Mouse (Mus musculus) midbrain, embryonic 16.5 days (tissue): ENCODE data around the gene Erbb3. TPM values are rescaled to one million over a fixed set of nuclear protein-coding genes. Genes with fewer than 3 reads are reported as not detected.
A peak's percentile ranks its signal among the peaks of the same experiment; 100 is the strongest.

Experiments used
- ATAC-seq: fragments of 200-750 bp; cut with Nextera tagmentation; 2 replicates; pipeline ENCODE4 v1.8.0; 2017; ENCODE audit warnings: moderate TSS enrichment
- H3K27ac ChIP-seq: fragments of 300-500 bp; sonication (generic); 2 replicates; pipeline ENCODE4 v1.5.1; 2014; ENCODE audit warnings: mild to moderate bottlenecking, low read length, mixed read lengths
- H3K27me3 ChIP-seq: fragments of 300-500 bp; sonication (generic); 2 replicates; pipeline ENCODE4 v1.6.1; 2014; ENCODE audit warnings: low read depth, low read length, mixed read lengths; ENCODE audit not compliant: control insufficient read depth, insufficient read depth
- H3K36me3 ChIP-seq: fragments of 300-500 bp; sonication (generic); 2 replicates; pipeline ENCODE4 v1.6.1; 2014; ENCODE audit warnings: mild to moderate bottlenecking, low read length, moderate library complexity, mixed read lengths; ENCODE audit not compliant: control insufficient read depth, insufficient read depth
- H3K4me1 ChIP-seq: fragments of 300-500 bp; sonication (generic); 2 replicates; pipeline ENCODE4 v1.6.1; 2014; ENCODE audit warnings: mild to moderate bottlenecking, low read length, mixed read lengths; ENCODE audit not compliant: control insufficient read depth, insufficient read depth
- H3K4me2 ChIP-seq: fragments of 300-500 bp; sonication (generic); 2 replicates; pipeline ENCODE4 v1.6.1; 2014; ENCODE audit warnings: mild to moderate bottlenecking, low read length, mixed read lengths
- H3K4me3 ChIP-seq: fragments of 300-500 bp; sonication (generic); 2 replicates; pipeline ENCODE4 v1.5.1; 2014; ENCODE audit warnings: low read depth, mild to moderate bottlenecking, low read length, moderate library complexity, mixed read lengths
- H3K9ac ChIP-seq: fragments of 300-500 bp; sonication (generic); 2 replicates; pipeline ENCODE4 v1.6.1; 2014; ENCODE audit warnings: low read depth, low read length, mixed read lengths
- H3K9me3 ChIP-seq: fragments of 300-500 bp; sonication (generic); replicated peaks from 2 replicates; pipeline ENCODE4 v1.6.1; 2014; ENCODE audit warnings: mild to moderate bottlenecking, low read length, mixed read lengths; ENCODE audit not compliant: control insufficient read depth, poor library complexity, severe bottlenecking
- WGBS: fragments of 180-500 bp; shearing (Covaris S2); extraction: QIAGEN DNeasy Blood & Tissue Kit; methylation state at CpG from one replicate; pipeline ENCODE4 v1.1.7; 2014; 5-methylcytosine and 5-hydroxymethylcytosine counted together
- polyA plus RNA-seq: library from polyadenylated mRNA; unstranded; fragments of >200 nt; fragmentation: Nextera tagmentation; extraction: Ambion mirVana; gene quantifications from 2 replicates; pipeline ENCODE4 v1.2.1, GENCODE M21; 2015

Gene Erbb3
- polyA plus RNA-seq, 1 experiment from 2014 or later, result 0.41 TPM

- peak overlapping the region; percentile 60 for H3K4me3 ChIP-seq
- peak overlapping the region; percentile 83 for H3K9ac ChIP-seq
- no peaks in the 10 kb centered on the region for H3K9me3 ChIP-seq
- 15% methylated on average over 4 of the region's 4 CpGs for whole genome bisulfite sequencing
- H3K36me3 ChIP-seq, result peaks cover 18% of the 10 kb centered on the region
- ATAC-seq, result no peak
- peak overlapping the region; percentile 96 for H3K27ac ChIP-seq
- H3K4me2 ChIP-seq, result peak overlapping the region; percentile 84
- no peaks in the 10 kb centered on the region for H3K27me3 ChIP-seq
- peaks cover 13% of the 10 kb centered on the region for H3K4me1 ChIP-seq
These were observed 43.1 kb downstream of the Erbb3 start for GRCm38 (mm10) chr10:128546361-128546760.

DNA sequence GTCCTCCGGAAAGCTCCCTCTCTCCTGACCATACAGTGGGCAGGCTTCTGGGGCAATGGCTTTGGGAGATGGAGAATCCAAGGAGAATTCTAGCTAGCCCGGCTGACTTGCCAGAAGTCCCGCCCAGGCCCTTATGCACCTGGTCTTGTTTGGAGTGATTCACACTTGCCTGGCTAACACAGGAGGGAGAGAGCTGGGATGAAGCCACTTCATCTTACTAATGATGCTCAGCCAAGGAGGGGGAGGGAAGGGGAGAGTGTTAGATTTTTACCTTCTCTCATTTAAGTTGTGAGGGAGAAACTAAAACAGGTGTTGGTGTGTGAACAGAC, 43.9 kb downstream of the Erbb3 start:
- no peak for ATAC-seq
- H3K36me3 ChIP-seq, result peaks cover 18% of the 10 kb centered on the region
- H3K9me3 ChIP-seq, result no peaks in the 10 kb centered on the region
- H3K4me3 ChIP-seq, result no peak overlapping the region
- no peaks in the 10 kb centered on the region for H3K27me3 ChIP-seq
- H3K4me2 ChIP-seq, result no peak overlapping the region
- H3K9ac ChIP-seq, result no peak overlapping the region
- no peak overlapping the region for H3K27ac ChIP-seq
- 92% methylated on average over 3 of the region's 3 CpGs for WGBS
- peaks cover 13% of the 10 kb centered on the region for H3K4me1 ChIP-seq

- Histone ChIP-seq H3K4me2 (no peak overlapping the region), H3K36me3 (peaks cover 18% of the 10 kb centered on the region), H3K4me1 (peaks cover 13% of the 10 kb centered on the region), H3K9me3 (no peaks in the 10 kb centered on the region), H3K4me3 (no peak overlapping the region), H3K27ac (no peak overlapping the region), H3K9ac (no peak overlapping the region), H3K27me3 (no peaks in the 10 kb centered on the region)
- 96% methylated on average over 37 of the region's 37 CpGs for WGBS
- ATAC-seq, result no peak
These were observed 44.5 kb downstream of the Erbb3 start for GRCm38 (mm10) chr10:128544674-128545569.

GRCm38 (mm10) chr10:128544151-128544657, 45.2 kb downstream of the Erbb3 start:
- no peaks in the 10 kb centered on the region for H3K27me3 ChIP-seq
- no peak for ATAC-seq
- no peak overlapping the region for H3K9ac ChIP-seq
- no peak overlapping the region for H3K4me3 ChIP-seq
- no peak overlapping the region for H3K4me2 ChIP-seq
- 95% methylated on average over 15 of the region's 15 CpGs for WGBS
- H3K27ac ChIP-seq, result no peak overlapping the region
- peaks cover 13% of the 10 kb centered on the region for H3K4me1 ChIP-seq
- H3K36me3 ChIP-seq, result peaks cover 18% of the 10 kb centered on the region
- H3K9me3 ChIP-seq, result no peaks in the 10 kb centered on the region

DNA sequence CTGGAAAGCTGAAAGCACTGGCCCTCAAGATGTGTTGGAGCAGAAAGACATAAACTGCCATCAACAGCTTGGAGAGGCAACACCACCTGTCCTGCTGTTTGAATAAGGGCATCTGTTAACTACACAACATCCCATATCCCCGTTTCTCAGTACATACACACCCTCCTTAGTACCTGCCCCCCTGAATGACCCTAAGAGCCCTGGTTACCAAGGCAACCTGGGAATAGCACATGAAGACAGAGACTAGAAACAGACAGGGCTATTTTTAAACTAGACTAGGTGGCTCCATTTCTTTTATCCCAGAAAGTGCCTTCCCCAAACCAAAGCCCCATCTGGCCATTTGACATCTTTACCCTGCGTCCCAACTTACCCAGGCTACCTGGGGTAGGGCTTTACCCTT, 46.4 kb downstream of the Erbb3 start:
- no peak for ATAC-seq
- H3K27ac ChIP-seq, result no peak overlapping the region
- H3K4me2 ChIP-seq, result no peak overlapping the region
- H3K4me3 ChIP-seq, result no peak overlapping the region
- H3K4me1 ChIP-seq, result peaks cover 13% of the 10 kb centered on the region
- H3K36me3 ChIP-seq, result peaks cover 18% of the 10 kb centered on the region
- WGBS, result 73% methylated on average over 2 of the region's 2 CpGs
- H3K9me3 ChIP-seq, result no peaks in the 10 kb centered on the region
- no peaks in the 10 kb centered on the region for H3K27me3 ChIP-seq
- no peak overlapping the region for H3K9ac ChIP-seq

DNA sequence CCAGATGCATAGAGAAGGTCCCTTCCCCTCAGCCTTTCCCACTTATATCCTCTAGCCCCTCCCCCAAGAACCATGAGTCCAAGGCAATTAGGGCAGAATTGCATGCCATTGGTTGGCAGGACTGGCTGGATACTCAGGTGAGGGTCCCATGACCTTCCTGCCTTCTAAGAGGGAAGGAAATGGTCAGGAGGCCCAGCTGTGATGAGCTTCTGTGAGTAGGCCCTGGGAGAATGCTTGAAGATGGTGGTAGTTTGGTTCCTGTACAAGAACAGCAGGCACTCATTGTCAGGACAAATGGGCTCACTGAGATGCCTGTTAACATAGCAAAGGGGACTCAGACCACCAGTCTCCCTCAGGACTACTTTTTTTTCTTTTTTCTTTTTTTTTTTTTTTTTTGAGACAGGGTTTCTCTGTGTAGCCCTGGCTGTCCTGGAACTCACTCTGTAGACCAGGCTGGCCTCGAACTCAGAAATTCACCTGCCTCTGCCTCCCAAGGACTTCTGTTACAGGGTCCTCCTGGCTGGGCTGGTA, 51.0 kb downstream of the Erbb3 start:
- no peaks in the 10 kb centered on the region for H3K9me3 ChIP-seq
- no peak overlapping the region for H3K4me2 ChIP-seq
- 88% methylated on average over 1 of the region's 1 CpGs for WGBS

DNA sequence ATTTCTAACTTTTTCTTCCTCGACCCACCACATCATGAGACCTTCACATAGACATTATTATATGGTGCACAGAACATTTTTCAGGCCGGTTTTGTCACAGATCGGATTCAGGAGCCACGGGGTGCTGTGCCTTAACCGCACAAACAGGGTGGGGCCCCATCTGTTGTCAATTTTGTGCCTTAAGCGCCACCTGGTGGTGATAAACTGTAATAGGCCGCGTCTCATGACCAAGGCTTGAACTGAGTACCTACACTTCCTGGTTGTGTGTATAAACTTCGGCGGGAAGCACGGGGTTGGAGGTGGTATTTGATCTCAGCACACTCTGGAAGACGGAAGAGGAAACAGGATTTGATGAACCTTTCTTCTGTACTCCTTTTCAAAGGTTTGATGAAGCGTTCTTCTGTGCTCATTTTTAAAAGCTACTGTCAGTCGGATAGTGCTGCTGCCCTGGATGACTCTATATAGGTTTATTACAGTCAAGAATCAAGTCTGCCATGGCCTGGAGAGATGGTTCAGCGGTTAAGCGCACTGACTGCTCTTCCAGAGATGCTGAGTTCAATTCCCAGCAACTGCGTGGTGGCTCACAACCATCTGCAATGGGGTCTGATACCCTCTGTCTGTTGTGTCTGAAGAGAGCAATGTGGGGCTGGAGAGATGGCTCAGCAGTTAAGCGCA, 53.0 kb downstream of the Erbb3 start:
- WGBS, result 18% methylated on average over 18 of the region's 18 CpGs
- H3K4me3 ChIP-seq, result peak overlapping the region; percentile 9; the same call in 1 of the 2 replicates
- no peaks in the 10 kb centered on the region for H3K27me3 ChIP-seq
- peak; percentile 88 for ATAC-seq
- H3K4me1 ChIP-seq, result no peaks in the 10 kb centered on the region
- no peak overlapping the region for H3K27ac ChIP-seq
- H3K4me2 ChIP-seq, result peak overlapping the region; percentile 47
- no peaks in the 10 kb centered on the region for H3K36me3 ChIP-seq
- H3K9ac ChIP-seq, result peak overlapping the region; percentile 11; the same call in 1 of the 2 replicates
- no peaks in the 10 kb centered on the region for H3K9me3 ChIP-seq

More for the DNA sequence above, 51.0 kb downstream of the Erbb3 start:
- Histone ChIP-seq H3K4me3 (no peak overlapping the region), H3K27me3 (no peaks in the 10 kb centered on the region), H3K36me3 (0 out of 2 replicates have a peak, but pooled peaks cover 6% of the 10 kb centered on the region), H3K9ac (no peak overlapping the region), H3K27ac (no peak overlapping the region), H3K4me1 (no peaks in the 10 kb centered on the region; the same call in 1 of the 2 replicates)
- no peak for ATAC-seq

- Histone ChIP-seq H3K27ac (no peak overlapping the region), H3K4me2 (peak overlapping the region; percentile 47), H3K36me3 (no peaks in the 10 kb centered on the region), H3K4me1 (no peaks in the 10 kb centered on the region), H3K9me3 (no peaks in the 10 kb centered on the region), H3K9ac (peak overlapping the region; percentile 11; the same call in 1 of the 2 replicates), H3K4me3 (peak overlapping the region; percentile 9; the same call in 1 of the 2 replicates), H3K27me3 (no peaks in the 10 kb centered on the region)
- 68% methylated on average over 4 of the region's 4 CpGs for WGBS
- ATAC-seq, result no peak
These were observed 53.7 kb downstream of the Erbb3 start for GRCm38 (mm10) chr10:128535624-128536265.
